Mouse (Mus musculus) testis, adult 2 months (tissue): ENCODE results near the gene Cds2.

Source experiments
- CTCF ChIP-seq: fragments of 200-500 bp; IDR thresholded peaks from 2 replicates; pipeline ENCODE4 v1.5.1; 2012; ENCODE audit warnings: low read depth, mild to moderate bottlenecking, inconsistent platforms, low read length, moderate library complexity; ENCODE audit not compliant: control insufficient read depth, insufficient read depth, insufficient replicate concordance
- POLR2A ChIP-seq: fragments of 200-500 bp; IDR thresholded peaks from 2 replicates; pipeline ENCODE4 v1.6.1; 2012; ENCODE audit warnings: low read depth, mild to moderate bottlenecking, inconsistent platforms, low read length, moderate library complexity; ENCODE audit not compliant: control insufficient read depth

- TF ChIP-seq POLR2A (no peak), CTCF (no peak)
These were observed 50.6 kb downstream of the Cds2 start for GRCm38 (mm10) chr2:132313568-132313967.
